Mouse (Mus musculus): ENCODE measurements around the gene Gmppa.

Gene Gmppa

DNA sequence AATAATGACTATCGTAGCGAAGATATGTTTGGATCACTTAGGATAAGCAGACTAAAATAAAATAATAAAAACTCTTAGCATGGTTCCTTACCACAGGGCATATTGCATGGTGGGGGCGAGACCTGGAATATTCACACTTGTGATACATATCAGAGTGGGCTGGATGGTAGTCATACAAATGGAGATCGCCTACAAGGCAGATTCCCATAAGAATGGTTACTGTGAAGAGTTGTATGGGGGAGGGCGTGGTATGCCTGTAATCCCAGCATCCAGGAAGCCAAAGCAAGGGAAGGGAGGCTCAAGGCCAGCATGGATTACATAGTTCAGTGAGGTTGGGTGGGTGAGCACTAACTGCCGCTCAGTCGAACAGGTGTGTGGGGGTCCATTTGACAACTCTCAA is 45.0 kb downstream of the Gmppa start:
- no peak for TF ChIP-seq GATA4 (IDR thresholded peaks at IDR 0.05; ENCODE audit: insufficient replicate concordance, low read length)

- no peak for TF ChIP-seq GATA4 (IDR thresholded peaks at IDR 0.05; ENCODE audit: insufficient replicate concordance, low read length)
Observed at GRCm38 (mm10) chr1:75486561-75486960, 50.8 kb downstream of the Gmppa start.

DNA sequence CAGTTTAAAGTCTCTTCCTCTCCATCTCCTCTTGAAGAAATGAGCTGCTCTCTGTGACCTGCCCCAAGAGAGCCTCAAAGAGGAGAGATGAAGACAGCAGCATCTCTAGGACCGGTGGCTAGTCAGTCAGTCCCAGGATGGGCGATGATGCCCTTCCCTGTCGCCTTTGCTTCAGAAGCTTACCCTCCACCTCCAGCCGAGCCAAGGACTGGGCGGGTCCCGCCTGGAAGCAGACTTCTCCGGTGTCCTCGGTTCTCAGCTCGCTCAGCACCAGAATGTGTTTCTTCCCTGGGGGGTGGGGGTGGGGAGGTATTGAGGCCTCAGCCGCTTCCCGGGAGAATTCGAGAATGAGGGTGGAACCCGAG is 51.3 kb downstream of the Gmppa start:
- no peak for TF ChIP-seq GATA4 (IDR thresholded peaks at IDR 0.05; ENCODE audit: insufficient replicate concordance, low read length)

GRCm38 (mm10) chr1:75487405-75488161 is 51.9 kb downstream of the Gmppa start:
- no peak for TF ChIP-seq GATA4 (IDR thresholded peaks at IDR 0.05; ENCODE audit: insufficient replicate concordance, low read length)

DNA sequence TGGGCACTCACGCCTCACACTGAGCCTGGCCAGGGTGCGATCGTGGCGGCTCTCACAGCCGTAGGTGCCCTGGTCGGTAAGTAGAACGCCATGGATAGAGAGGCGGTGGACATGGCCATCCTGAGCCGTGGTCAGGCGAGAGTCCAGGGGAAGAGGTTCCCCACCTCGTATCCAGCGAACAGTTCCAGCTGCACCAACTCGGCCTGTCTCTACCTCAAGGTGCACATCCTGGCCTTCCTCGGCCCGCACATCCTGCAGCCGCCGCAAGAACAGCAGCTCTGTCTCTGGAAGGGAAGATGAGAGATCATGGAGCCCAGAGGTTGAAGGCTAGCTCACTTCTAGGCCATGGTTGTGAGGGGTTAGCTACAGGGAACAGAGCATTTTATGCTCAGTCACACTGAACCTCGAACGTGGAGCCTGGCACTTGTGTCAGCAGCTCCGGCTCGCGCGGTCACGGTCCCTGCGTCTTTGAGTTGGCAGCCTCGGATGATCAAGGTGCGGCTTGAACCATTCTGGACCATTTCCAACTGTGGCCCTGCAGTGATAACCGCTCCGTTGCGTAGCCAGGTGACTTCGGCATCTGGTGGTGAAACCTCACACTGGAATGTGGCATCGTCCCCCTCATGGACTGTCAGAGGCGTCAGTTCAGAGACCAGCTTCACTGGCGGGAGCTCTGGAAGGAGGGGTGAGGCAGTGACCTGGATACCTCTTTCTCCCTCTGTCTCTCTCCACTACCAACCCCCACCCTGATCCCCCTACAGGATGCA is 55.2 kb downstream of the Gmppa start:
- TF ChIP-seq GATA4 (IDR thresholded peaks at IDR 0.05; ENCODE audit: insufficient replicate concordance, low read length) = no peak

- no peak for TF ChIP-seq GATA4 (IDR thresholded peaks at IDR 0.05; ENCODE audit: insufficient replicate concordance, low read length)
Observed at GRCm38 (mm10) chr1:75492579-75493170, 56.9 kb downstream of the Gmppa start.
